Mouse (Mus musculus) limb, embryonic 12.5 days (tissue): Measurements from ENCODE around the gene Hyal1. TPM values are rescaled to one million over a fixed set of nuclear protein-coding genes. Genes with fewer than 3 reads are reported as not detected.

Experiments
- ATAC-seq: fragments of 200-750 bp; cut with Nextera tagmentation; 2 replicates; pipeline ENCODE4 v1.8.0; 2017; ENCODE audit warnings: low read depth, moderate TSS enrichment; ENCODE audit not compliant: insufficient number of reproducible peaks, insufficient read depth, low FRiP score, low TSS enrichment
- H3K27ac ChIP-seq: fragments of 300-500 bp; sonication (generic); 2 replicates; pipeline ENCODE4 v1.5.1; 2016; ENCODE audit warnings: mild to moderate bottlenecking, moderate library complexity
- H3K27me3 ChIP-seq: fragments of 300-500 bp; sonication (generic); 2 replicates; pipeline ENCODE4 v1.6.1; 2016; ENCODE audit warnings: mild to moderate bottlenecking, moderate library complexity
- H3K36me3 ChIP-seq: fragments of 300-500 bp; sonication (generic); 2 replicates; pipeline ENCODE4 v1.6.1; 2016; ENCODE audit warnings: mild to moderate bottlenecking, moderate library complexity
- H3K4me1 ChIP-seq: fragments of 300-500 bp; sonication (generic); replicated peaks from 2 replicates; pipeline ENCODE4 v1.6.1; 2016
- H3K4me2 ChIP-seq: fragments of 300-500 bp; sonication (generic); 2 replicates; pipeline ENCODE4 v1.6.1; 2016; ENCODE audit warnings: mild to moderate bottlenecking, moderate library complexity
- H3K4me3 ChIP-seq: fragments of 300-500 bp; sonication (generic); replicated peaks from 2 replicates; pipeline ENCODE4 v1.5.1; 2016; ENCODE audit warnings: mild to moderate bottlenecking
- H3K9ac ChIP-seq: fragments of 300-500 bp; sonication (generic); replicated peaks from 2 replicates; pipeline ENCODE4 v1.6.1; 2016; ENCODE audit warnings: mild to moderate bottlenecking, moderate library complexity
- H3K9me3 ChIP-seq: fragments of 300-500 bp; sonication (generic); 2 replicates; pipeline ENCODE4 v1.6.1; 2016; ENCODE audit warnings: mild to moderate bottlenecking, moderate library complexity
- WGBS: fragments of 180-500 bp; shearing (Covaris S2); methylation state at CpG from one replicate; pipeline ENCODE4 v1.1.7; 2016; 5-methylcytosine and 5-hydroxymethylcytosine counted together
- polyA plus RNA-seq: library from polyadenylated mRNA; unstranded; fragments of >200 nt; fragmentation: Nextera tagmentation; extraction: Ambion mirVana; gene quantifications from 2 replicates; pipeline ENCODE4 v1.2.1, GENCODE M21; 2016

Hyal1 gene
- polyA plus RNA-seq, 1 experiment from 2014 or later = 13.7 TPM

GRCm38 (mm10) chr9:107575579-107576356 lies 959 bp upstream of the Hyal1 start:
- no peak for ATAC-seq

DNA sequence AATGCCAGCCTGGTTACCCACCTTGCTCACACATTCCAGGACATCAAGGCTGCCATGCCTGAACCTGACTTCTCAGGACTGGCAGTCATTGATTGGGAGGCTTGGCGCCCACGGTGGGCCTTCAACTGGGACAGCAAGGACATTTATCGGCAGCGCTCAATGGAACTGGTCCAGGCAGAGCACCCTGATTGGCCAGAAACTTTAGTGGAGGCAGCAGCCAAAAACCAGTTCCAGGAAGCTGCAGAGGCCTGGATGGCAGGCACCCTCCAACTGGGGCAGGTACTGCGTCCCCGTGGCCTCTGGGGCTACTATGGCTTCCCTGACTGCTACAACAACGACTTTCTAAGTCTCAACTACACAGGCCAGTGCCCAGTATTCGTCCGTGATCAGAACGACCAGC lies 1.1 kb downstream of the Hyal1 start:
- Histone ChIP-seq H3K9me3 (no peaks in the 10 kb centered on the region), H3K4me2 (0 out of 2 replicates have a peak overlapping the region, but pooled peaks have one; percentile 56), H3K27ac (no peak overlapping the region), H3K27me3 (no peaks in the 10 kb centered on the region), H3K4me3 (no peak overlapping the region), H3K36me3 (peaks cover 26% of the 10 kb centered on the region), H3K4me1 (peaks cover 60% of the 10 kb centered on the region), H3K9ac (no peak overlapping the region)
- 92% methylated on average over 10 of the region's 10 CpGs for whole genome bisulfite sequencing
- no peak for ATAC-seq

More at GRCm38 (mm10) chr9:107575579-107576356, 959 bp upstream of the Hyal1 start:
- 80% methylated on average over 14 of the region's 14 CpGs for WGBS
- Histone ChIP-seq H3K36me3 (peaks cover 44% of the 10 kb centered on the region), H3K4me2 (no peak overlapping the region), H3K27me3 (no peaks in the 10 kb centered on the region), H3K9ac (no peak overlapping the region), H3K27ac (peak overlapping the region; percentile 83), H3K9me3 (no peaks in the 10 kb centered on the region), H3K4me3 (no peak overlapping the region), H3K4me1 (peaks cover 54% of the 10 kb centered on the region)

DNA sequence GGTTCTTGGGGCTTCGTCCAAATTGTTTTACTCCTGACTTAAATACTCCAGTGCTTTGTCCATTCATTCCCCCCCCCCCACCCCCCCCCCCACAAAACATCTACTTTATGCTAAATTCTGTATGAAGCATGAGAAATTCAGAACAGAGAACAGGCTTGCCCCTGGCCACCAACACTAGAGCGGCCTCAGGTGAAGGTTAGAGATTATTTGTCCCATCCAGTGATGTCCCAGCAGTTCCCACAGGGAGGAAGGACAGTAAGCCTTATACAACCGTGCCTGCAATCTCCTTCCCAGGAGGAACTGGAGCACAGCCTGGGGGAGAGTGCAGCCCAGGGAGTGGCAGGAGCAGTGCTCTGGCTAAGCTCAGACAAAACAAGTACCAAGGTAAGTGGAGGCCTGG lies 1.9 kb downstream of the Hyal1 start, which contains the start of gene Naa80:
TSS of gene Naa80 (plus strand) at position 301 of the 400 bp plus-strand sequence.
- Histone ChIP-seq H3K4me3 (no peak within 1 kb of the TSS), H3K27me3 (no peaks in the 10 kb centered on the region), H3K4me1 (peaks cover 60% of the 10 kb centered on the region), H3K9me3 (no peaks in the 10 kb centered on the region), H3K9ac (0 out of 2 replicates have a peak within 1 kb of the TSS, but pooled peaks have one; percentile 82), H3K27ac (peak within 1 kb of the TSS; percentile 94), H3K4me2 (peak within 1 kb of the TSS; percentile 96), H3K36me3 (peaks cover 26% of the 10 kb centered on the region)
- WGBS = 75% methylated on average over 3 of the region's 3 CpGs
- ATAC-seq = no peak

DNA sequence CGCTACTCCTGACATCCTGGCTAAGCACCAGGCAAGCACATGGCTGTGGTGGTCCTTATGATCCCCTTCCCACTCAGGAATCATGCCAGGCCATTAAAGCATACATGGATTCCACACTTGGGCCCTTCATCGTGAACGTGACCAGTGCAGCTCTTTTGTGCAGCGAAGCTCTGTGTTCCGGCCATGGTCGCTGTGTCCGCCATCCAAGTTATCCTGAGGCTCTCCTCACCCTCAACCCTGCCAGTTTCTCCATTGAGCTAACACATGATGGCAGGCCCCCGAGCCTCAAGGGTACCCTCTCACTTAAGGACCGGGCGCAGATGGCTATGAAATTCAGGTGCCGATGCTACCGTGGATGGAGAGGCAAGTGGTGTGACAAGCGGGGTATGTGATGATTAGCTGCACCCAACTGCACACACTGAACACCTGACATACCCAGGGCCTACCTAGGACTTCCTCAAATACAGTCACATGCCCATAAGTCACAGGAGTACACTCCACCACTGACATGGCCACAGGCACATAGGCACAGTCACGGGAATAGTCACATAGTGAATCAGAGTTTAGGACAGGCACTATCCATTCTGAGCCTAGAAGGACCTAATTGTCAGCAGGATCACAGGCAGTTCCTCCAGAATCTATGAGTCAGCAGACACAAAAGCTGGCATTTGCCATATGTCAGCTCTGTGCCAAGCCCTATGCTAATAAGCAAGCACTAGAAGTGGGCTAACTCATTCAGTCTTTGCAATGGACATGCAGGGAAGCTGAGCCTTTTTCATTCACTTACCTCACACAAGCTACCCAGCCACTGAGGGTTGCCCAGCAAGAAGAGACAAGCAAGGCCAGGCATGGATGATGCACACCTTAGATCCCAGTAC lies 2.5 kb downstream of the Hyal1 start:
- Histone ChIP-seq H3K27me3 (no peaks in the 10 kb centered on the region), H3K36me3 (peaks cover 27% of the 10 kb centered on the region), H3K27ac (peak overlapping the region; percentile 94), H3K4me2 (peak overlapping the region; percentile 96), H3K4me1 (peaks cover 60% of the 10 kb centered on the region), H3K4me3 (no peak overlapping the region), H3K9me3 (no peaks in the 10 kb centered on the region), H3K9ac (0 out of 2 replicates have a peak overlapping the region, but pooled peaks have one; percentile 82)
- no peak for ATAC-seq
- WGBS = 96% methylated on average over 14 of the region's 14 CpGs

GRCm38 (mm10) chr9:107580501-107581317 lies 4.0 kb downstream of the Hyal1 start, which contains the start of gene Hyal3:
Hyal3 (plus strand) TSS chr9:107580818.
- H3K4me3 ChIP-seq = peak within 1 kb of the TSS; percentile 64
- no peaks in the 10 kb centered on the region for H3K27me3 ChIP-seq
- no peaks in the 10 kb centered on the region for H3K9me3 ChIP-seq
- ATAC-seq = peak; percentile 23; the same call in 1 of the 2 replicates
- peaks cover 19% of the 10 kb centered on the region for H3K36me3 ChIP-seq
- WGBS = under 1% methylated on average over 32 of the region's 32 CpGs
- H3K4me2 ChIP-seq = peak within 1 kb of the TSS; percentile 96
- H3K4me1 ChIP-seq = peaks cover 57% of the 10 kb centered on the region
- H3K27ac ChIP-seq = peak within 1 kb of the TSS; percentile 94
- peak within 1 kb of the TSS; percentile 82 for H3K9ac ChIP-seq

- peak overlapping the region; percentile 82 for H3K9ac ChIP-seq
- peaks cover 50% of the 10 kb centered on the region for H3K4me1 ChIP-seq
- H3K27ac ChIP-seq = no peak overlapping the region
- WGBS = 80% methylated on average over 4 of the region's 4 CpGs
- no peaks in the 10 kb centered on the region for H3K27me3 ChIP-seq
- no peak for ATAC-seq
- peaks cover 19% of the 10 kb centered on the region for H3K36me3 ChIP-seq
- H3K9me3 ChIP-seq = no peaks in the 10 kb centered on the region
- peak overlapping the region; percentile 64 for H3K4me3 ChIP-seq
- H3K4me2 ChIP-seq = peak overlapping the region; percentile 96
Observed at GRCm38 (mm10) chr9:107581584-107581983, 4.9 kb downstream of the Hyal1 start.

DNA sequence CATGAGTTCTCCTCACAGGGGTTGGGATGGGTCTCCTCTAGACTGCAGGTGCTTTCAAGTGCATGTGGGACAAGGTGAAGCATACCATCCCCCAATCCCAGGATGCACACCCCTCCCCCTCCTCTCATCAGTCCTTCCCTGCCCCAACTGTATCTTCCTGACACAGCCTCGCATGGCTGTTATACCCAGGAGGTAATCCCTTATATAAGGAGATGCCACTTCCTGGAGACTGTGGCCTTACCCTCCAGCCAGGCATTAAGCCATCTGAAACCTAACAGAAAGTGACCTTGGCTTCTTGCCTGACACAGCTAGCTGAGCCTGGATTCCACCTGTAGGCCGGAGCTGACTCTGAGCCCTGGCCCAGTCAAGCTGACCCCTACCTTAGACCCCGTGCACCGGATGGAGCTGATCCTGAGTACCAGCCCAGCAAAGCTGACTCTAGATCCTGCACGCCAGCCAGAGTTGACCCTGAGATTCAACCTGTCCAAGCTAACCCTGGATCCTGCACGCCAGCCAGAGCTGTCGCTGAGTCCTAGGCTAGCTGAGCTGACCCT lies 5.9 kb downstream of the Hyal1 start:
- Histone ChIP-seq H3K9ac (no peak overlapping the region), H3K4me2 (no peak overlapping the region), H3K4me3 (no peak overlapping the region), H3K36me3 (peaks cover 19% of the 10 kb centered on the region), H3K27me3 (no peaks in the 10 kb centered on the region), H3K27ac (no peak overlapping the region), H3K4me1 (peaks cover 40% of the 10 kb centered on the region), H3K9me3 (no peaks in the 10 kb centered on the region)
- ATAC-seq = no peak
- 88% methylated on average over 7 of the region's 7 CpGs for WGBS

DNA sequence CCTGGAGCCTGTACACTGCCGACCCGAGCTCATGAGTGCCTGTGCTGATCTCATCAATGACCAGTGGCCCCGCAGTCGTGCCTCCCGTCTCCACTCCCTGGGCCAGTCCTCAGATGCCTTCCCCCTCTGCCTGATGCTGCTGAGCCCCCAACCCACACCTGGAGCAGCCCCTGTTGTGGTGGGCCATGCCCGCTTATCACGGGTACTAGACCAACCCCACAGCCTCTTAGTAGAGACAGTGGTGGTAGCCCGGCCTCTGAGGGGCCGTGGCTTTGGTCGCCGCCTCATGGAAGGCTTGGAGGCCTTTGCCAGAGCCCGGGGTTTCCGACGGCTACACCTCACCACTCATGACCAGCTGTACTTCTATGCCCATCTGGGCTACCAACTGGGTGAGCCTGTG lies 6.4 kb downstream of the Hyal1 start:
- H3K4me2 ChIP-seq = no peak overlapping the region
- WGBS = 89% methylated on average over 14 of the region's 14 CpGs
- peaks cover 19% of the 10 kb centered on the region for H3K36me3 ChIP-seq
- H3K27ac ChIP-seq = no peak overlapping the region
- H3K9me3 ChIP-seq = no peaks in the 10 kb centered on the region
- H3K4me3 ChIP-seq = no peak overlapping the region
- ATAC-seq = no peak
- no peaks in the 10 kb centered on the region for H3K27me3 ChIP-seq
- peaks cover 36% of the 10 kb centered on the region for H3K4me1 ChIP-seq
- H3K9ac ChIP-seq = no peak overlapping the region

DNA sequence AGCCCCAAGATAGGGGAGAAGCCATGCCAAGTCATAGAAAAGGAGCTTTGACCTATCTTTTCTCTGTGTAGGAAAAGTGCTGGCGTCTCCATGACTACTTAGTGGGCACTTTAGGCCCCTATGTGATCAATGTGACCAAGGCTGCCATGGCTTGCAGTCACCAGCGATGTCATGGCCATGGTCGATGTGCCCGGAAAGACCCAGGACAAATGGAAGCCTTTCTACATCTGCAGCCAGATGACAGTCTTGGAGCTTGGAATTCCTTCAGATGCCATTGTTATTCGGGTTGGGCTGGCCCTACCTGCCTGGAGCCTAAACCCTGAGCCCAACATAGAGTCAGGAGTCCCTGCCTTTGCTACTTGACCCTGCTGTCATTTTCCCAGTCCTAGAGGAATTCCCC lies 9.8 kb downstream of the Hyal1 start:
- no peaks in the 10 kb centered on the region for H3K27me3 ChIP-seq
- H3K4me2 ChIP-seq = no peak overlapping the region
- no peak overlapping the region for H3K4me3 ChIP-seq
- H3K4me1 ChIP-seq = peaks cover 18% of the 10 kb centered on the region
- 90% methylated on average over 5 of the region's 5 CpGs for WGBS
- no peak overlapping the region for H3K9ac ChIP-seq
- H3K27ac ChIP-seq = no peak overlapping the region
- H3K9me3 ChIP-seq = no peaks in the 10 kb centered on the region
- peaks cover 39% of the 10 kb centered on the region for H3K36me3 ChIP-seq
- no peak for ATAC-seq

DNA sequence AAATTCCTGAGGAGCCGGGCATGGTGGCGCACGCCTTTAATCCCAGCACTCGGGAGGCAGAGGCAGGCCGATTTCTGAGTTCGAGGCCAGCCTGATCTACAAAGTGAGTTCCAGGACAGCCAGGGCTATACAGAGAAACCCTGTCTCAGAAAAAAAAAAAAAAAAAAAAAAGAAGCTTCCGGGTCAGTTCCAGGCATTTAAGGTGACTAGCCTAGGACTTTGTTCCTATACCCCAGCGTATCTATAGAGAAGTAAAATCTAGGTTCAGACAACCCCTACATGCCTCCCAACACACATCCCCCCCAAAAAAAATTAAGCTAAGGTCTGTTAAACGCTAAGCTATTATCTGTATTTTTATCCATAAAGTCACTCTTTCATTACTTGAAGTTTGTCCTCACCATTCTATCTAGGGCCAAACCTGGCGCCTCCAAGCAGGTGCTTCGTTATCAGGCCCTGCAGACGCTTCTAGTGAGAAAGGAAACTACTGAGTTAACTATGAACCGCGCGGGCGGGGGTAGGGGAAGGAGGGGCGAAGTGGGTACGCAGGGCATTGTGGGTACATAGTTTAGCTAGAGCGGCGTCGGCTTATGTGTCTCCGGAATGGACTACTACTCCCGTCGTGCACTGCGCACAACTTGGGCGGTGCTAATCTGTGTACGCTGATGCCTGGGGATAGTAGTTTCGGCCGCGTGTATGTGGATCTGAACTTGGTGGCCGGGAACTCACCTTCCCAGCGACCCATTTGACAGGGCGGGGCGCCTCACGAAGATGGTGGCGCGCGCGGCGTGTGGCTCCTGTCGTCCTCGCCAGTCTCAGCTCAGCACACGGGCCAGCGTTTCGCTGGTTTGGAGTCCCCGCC lies 10.5 kb downstream of the Hyal1 start, which contains the start of gene Ifrd2:
TSS of gene Ifrd2 (plus strand) at position 669 of the 859 bp plus-strand sequence.
- Histone ChIP-seq H3K9me3 (no peaks in the 10 kb centered on the region), H3K27me3 (no peaks in the 10 kb centered on the region), H3K4me1 (peaks cover 11% of the 10 kb centered on the region), H3K9ac (peak within 1 kb of the TSS; percentile 62), H3K4me2 (peak within 1 kb of the TSS; percentile 81), H3K4me3 (peak within 1 kb of the TSS; percentile 75), H3K27ac (no peak within 1 kb of the TSS), H3K36me3 (peaks cover 46% of the 10 kb centered on the region)
- ATAC-seq = peak; percentile 94
- 14% methylated on average over 46 of the region's 46 CpGs for WGBS
